Mouse (Mus musculus) adrenal gland, adult (tissue): ENCODE data around the gene Clba1.
A peak's percentile ranks its signal among the peaks of the same experiment; 100 is the strongest.
"Not testable (repeated sequence)": the region's sequence is repeated elsewhere in the genome, so short reads cannot be mapped to it uniquely, and the experiment has no call there.

Experiments used
- DNase-seq, 2 experiments: peaks; one replicate each; pipeline ENCODE4 v3.0.0; 2022 to 2023; ENCODE audit warnings: low spot score in 1 of 2; ENCODE audit not compliant: inconsistent age in 2 of 2

Gene Clba1

DNA sequence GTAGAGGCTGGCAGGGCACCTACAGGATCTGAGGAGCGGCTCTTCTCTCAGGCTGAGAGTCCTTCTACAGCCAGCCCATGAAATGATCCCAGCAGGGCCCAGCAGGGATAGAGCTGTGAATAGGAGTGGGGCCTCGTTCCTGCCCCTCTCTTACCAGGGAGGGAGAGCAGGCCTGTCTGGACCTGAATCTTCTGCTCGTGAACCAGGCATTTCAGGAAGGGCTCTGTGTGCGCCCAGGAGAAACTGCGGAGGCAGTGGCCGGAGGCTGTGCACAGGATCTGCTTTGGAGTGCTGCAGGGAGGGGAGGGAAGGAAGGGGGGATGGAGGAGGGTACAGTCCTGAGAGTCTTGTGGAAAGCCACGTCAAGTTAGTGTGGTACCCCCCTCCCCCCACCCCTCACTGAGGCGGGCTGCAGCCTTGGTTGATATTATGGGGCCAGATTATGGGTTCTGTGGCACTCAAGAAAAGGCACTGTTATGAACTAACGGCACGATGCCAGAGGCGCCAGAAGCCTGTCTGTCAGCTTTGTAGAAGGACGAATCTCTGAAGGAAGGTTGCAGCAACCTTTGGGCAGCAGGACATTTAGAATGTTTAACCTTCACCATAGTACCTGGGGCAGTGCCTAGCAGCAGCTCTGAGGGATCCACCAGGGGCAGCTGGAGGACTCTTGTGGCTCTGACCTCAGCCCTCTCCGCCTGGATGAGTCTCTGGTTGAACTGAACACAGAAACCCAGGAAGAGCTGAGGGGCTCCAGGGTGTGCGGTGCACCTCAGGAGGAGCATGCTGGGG lies 6.1 kb downstream of the Clba1 start:
- no peak for DNase-seq

DNA sequence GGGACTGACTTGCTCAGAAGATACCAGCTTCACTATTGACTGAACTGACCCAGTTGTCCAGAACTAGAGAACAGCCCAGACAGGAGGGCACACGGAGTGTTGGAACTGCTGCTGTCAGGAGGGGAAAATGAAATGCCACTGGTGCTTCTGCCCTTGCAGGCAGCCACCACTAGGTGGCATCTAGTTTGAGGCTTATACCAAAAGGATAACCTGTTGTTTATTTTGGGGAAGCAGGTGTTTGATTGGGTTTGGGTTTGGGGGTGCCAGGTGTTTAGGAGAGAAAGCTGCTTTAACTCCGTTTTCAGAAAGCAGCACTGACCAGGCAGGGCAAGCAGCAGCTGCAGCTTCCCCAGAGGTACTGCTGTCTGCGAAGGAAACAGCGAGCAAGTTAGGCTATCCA lies 7.6 kb downstream of the Clba1 start:
- DNase-seq: peak in 1 of 2 experiments; percentile 76

DNA sequence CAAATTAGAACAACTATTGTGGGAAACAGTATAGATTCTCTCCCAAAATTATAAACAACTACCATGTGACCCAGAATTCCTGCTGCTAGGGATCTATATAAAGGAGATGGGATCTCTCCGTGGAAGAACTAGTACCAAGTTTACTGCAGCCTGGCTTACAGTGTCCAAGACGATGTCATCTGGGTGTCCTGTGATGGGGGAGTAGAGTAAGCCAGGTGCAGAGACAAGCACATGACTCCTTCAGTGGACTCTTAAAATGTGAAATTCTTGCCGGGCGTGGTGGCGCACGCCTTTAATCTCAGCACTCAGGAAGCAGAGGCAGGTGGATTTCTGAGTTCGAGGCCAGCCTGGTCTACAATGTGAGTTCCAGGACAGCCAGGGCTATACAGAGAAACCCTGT lies 8.1 kb downstream of the Clba1 start:
- DNase-seq: not testable (repeated sequence)

DNA sequence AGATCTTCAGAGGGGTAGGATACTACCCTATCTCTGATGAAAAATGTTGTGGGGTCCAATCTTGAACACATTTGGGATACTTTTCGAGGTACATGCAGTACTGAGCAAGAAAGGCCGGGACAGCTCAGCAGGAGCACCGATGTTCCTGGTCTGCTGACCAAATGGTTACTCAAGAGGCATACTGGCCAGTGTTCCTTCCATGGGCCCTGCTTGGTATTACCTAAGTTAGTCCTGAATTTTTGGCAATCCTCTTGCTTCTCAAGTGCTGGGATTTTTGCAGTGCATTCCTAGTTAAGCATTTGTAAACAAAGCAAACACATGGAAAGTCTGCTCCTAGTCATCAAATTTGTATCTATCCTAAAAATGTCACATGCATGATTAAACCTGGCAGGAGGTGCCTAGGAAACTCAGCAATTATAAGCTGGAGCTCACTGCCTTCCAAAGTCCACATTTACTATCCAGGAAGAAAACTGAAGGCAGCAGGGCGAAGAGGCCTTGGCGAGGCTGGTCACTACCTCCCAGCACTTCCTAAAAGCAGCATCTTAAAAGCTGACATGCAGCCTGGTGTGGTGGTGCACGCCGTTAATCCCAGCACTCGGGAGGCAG lies 10.4 kb downstream of the Clba1 start:
- DNase-seq: no peak

DNA sequence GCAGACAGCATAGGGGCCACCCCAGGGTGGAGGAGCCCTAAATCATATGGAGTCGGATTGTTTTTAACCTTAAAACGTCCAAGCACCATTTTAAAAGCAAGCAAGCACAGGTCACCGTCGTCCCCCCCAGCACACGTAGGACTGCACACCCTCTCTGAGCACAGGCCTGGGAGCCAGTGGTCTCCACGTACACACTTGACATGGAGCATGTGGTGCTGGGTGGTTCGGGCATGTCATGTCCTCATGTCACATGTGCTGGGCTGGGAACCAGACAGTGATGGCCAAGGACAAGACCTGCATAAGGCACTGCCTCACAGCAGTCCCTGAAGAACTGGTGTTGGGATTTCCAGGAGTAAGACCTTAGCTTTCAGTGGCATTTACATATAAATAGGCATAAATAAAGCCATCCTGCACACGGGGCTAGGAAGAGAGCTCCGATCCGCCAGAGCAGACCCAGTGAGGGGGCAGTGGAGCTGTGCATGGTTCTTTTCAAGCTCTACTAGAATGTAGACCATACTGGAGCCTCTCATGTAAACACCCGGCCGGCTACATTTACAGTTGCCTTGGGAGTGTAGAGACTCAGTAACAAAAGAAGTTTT lies 11.8 kb downstream of the Clba1 start:
- no peak for DNase-seq

DNA sequence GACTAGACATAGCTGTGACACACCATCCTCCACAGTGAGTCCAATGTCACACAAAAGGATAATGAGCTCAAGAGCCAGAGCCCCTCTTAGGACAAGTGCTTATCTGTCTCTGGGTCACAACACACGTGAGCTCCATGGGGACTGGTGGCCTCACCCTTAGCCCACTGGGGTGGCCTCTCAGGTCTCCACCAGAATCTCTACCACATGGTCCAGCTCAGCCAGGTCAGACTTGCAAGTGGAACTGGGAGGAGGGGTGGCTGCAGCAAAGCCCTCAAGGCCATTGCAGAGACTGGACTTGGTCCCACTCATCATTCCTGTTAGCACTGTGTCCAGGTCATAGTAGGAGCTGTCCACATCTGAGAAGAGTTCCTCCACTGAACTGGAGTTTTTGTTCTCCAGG lies 12.5 kb downstream of the Clba1 start:
- DNase-seq: peak; percentile 46 to 69

DNA sequence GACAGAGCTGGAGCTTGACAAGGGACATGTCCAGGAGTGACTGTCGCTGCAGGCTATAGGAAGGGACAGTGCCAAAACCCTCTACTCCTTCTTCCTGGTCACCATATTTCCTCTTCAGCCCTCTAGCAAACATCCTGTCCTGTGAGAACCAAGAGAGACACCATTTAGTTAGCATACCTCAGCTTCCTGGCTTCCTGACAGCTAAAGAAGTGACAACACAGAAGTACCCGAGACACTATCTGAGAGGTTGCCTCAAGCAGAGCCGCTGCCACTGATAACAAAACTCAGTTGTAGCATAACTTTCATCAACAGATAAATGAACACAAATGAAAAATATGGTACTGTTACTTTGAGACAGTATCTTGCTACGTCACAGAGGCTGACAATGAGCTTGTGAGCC lies 13.2 kb downstream of the Clba1 start:
- no peak for DNase-seq

DNA sequence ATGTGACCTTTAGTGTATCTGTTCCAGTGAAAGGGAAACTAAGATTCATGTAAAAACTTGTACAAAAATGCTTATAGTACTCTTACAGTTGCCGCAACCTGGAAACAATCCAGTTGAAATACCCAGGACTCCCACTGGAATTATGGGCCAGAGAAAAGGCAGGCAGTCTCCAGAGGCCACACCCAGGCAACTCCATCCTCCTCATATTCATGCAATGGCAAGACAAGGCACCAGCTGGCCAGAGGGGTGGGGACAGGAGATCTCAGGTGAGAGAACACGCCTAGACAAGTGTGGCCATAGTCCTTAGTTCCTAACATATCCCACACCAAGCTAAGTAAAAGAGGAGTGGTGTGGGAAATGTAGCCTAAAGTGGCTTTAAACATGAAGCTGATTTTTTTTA lies 13.9 kb downstream of the Clba1 start:
- DNase-seq: no peak

DNA sequence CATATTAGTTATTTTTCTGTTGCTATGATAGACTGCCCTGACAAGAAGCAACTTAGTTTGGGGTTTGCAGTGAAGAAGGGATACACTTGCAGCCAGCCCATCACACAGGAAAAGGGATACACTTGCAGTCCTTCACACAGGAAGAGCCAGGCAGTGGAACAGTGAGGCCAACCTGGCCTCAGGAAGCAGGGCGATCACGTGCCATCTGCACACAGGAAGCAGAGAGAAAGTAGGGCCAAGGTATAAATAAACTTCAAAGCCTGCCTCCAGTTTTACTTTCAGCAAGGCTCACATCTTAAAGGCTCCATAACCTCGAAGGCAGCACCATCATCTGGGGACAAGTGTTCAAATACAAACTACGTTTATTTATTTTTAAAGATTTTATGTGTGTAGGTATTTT lies 14.5 kb downstream of the Clba1 start:
- no peak for DNase-seq

DNA sequence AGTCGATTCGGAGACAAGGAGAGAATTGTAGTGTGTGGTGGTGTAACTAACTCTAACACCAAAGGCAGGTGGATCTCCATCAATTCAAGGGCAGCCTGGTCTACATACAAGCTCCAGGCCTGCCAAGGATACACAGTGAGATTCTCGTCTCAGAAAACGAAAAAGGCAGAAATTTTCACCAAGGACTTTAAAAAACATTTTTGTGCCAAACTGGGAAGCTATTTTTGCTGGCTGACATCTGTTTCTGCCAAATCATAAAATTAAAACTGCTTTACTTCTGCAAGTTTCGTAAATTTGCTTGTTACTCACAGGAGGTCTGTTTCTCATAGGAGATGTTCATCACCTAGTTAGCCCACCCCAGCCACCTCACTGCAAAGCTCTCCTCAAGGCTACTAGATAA lies 17.2 kb downstream of the Clba1 start:
- no peak for DNase-seq

DNA sequence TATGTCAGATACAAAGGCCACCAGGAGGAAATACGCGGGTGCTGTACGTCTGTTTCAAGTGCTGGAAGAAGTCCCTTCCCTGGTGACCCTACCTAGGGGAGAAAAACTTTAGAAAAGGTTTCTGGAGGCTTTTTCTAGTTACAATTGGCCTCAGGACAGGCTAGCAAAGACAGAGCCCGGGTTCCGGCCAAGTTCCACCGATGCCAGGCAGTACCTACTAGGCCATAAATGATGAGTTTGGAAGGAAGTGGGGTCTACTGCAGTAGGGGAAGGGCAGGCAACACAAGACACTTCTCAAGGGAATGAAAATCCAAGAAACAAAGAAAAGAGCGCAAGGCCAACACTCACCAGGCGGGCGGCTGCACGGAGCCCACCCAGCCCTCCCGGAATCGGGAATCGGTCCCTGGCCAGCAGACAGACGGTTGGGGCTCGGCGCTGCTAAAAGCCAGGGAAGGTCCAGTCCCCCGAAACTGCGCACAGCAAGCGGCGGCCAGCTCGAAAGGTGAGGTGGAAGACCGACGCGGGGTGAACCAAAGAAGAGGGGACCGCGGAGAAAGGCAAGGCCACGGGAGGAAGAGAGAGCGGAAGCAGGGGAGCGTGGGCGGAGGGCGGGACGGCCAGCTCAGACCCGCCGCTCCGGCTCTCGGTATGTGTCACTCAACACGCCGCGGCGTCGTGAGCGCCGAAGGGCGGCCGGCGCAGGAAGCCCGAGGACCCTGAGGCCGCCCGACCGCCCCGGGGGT lies 19.9 kb downstream of the Clba1 start:
- DNase-seq: peak in 1 of 2 experiments; percentile 64

DNA sequence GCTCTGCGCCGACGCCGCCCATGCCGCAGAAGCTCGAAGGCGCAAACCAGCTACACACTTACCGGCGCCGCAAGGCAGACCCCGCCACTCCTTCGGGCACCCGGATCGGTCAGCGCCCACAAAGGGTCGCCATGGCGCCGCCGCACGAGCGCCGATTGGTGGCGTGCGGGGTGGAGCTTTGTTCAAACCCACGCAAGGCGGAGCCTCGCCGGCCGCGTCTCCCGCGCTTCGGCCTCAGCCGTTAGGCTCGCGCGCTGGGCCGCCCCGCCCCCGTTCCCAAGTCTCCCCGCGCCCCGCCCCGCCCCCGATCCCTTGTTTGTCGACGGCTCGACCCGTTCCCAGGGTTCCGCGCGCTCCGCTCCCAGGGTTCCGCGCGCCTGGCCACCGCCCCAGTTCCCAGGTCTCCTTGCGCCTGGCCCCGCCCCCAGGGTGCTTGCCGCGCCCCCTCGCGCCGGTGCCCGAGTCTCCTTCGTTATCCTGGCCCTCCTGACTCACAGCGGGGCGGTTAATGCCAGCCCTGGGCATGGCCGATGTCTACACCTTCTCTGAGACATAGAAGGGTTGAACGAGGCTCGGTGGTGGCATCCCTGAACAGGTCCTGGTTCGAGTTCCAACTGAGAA lies 20.6 kb downstream of the Clba1 start, which contains the start of gene Cdca4:
Cdca4 (minus strand) TSS at position 180 of the 621 bp plus-strand sequence.
- DNase-seq: peak; percentile 99

DNA sequence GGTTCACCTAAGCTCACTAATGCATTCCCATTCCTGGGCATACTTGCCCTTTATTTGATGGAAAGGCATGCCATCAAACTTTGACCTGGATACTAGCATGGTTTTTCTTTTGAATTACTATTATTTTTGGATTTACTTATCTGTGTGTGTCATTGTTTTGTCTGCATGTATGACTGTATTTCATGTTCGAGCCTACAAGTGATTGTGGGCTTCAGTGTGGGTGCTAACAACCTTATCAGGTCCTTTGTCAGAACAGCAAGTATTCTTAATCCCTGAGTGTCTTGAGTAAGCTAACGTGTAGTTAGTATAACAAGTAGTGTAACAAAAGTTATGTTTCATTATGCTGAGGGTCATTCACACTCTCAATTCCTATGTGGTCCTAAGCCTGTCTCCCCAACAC lies 21.4 kb downstream of the Clba1 start:
- DNase-seq: no peak

DNA sequence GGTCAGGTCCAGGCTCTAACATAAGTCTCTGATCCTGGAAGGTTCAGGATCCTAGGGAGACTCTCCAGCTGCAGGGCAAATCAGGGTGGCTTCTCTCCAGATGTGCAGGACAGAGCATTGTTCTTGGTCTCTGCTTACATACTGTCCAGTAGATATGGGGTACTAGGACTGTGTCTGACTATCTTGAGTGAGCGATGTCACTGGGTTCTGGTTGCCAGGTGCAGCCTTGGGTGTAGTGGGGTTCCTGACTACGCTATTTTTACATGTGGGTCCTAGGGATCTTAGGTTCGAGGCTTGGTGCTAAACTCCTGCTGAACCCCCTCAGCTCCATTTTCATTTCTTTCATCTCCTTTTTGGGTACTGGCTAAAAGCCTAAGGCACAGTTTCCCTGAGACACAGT lies 21.8 kb downstream of the Clba1 start:
- DNase-seq: no peak

DNA sequence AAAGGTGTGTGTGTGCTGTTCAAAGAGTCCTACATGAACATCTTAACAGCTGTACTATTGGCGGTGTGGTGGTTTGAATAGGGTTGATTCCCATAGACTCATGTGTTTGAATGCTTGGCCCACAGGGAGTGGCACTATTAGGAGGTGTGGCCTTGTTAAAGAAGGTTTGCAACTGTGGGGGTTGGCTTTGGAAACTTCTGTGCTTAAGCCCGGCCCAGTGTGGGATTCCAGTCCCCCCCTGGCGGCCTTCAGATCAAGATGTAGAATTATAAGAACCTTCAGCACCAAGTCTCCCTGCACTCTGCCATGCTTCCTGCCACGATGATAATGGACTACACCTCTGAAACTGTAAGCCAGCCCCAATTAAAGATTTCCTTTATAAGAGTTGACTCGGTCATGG lies 23.7 kb downstream of the Clba1 start:
- DNase-seq: no peak

DNA sequence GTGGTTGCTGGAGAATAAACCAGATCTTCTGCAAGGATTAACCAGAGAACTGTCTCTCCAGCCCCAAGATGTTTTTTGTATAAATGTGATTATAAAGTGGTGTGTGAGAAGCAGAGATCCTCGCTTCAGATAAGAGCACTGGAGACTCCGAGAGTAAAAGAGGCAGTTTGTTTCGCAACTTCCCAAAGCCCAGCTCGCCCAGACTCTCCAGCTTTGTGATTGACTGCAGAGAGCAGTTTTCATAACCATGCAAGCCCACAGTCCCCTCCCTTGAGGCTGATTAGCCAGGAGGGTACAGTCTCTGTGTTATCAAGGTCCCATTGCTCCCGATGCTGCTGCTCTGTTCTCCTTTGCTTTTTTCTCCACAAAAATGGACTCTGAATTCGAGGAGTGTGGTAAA lies 24.8 kb downstream of the Clba1 start:
- peak in 1 of 2 experiments; percentile 40 for DNase-seq

DNA sequence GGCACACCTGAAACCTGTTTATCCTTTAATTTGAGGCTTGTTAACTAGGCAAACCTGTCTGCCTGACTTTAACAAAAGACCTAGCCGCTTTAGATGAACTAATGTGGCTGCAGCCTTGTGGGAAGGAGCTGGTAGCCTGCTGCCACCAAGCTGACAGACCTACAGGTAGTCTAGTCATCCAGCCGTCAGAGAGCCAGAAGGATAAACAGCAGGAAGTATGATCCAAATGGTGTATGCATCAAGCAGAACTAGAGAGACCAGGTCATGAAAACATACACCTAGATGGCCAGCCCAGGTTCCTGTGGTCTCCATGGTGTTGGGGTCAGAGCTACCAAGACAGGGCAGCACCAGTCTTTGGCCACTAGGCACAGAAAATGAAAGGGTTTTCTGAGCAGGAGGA lies 26.3 kb downstream of the Clba1 start:
- DNase-seq: no peak

DNA sequence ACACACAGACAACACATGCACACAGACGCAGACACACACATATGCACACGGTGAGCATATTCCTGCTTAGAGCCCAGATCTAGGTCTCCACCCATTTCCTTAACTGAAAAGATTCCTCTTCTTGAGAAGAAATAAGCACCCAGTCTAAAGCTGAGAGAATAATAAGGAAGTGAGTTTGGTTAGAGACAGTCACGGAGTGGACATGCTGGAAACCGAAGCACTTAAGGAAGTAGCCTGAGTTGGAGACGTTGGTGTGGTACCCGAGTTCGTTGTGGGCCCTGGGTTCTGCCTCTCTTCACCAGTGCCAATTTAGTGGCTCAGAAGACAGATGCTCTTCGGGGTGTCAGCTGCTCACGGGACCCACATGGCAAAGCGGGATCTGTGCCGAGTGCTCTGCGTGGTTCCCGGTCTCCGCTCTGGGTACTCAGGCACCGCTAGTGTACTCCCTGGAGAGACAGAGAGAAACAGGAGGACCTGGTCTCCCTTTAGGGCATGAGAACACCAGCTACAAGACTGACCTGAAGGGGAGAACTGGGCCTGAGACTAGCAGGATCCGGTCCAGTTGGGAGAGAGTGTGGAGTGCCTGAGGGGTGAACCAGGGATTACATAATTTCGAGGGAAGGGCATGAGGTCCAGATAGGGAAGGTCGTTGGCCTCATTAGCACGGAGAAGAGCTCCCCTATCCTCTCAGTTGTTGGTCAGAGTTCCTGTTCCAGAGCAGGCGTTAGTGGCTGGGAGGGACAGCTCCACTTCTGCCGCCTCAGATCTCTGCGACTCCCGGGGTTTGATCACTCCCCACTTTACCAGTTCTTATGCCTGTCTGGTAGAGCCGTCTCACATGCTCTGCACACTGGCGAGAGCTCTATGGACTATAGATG lies 31.7 kb downstream of the Clba1 start:
- no peak for DNase-seq

DNA sequence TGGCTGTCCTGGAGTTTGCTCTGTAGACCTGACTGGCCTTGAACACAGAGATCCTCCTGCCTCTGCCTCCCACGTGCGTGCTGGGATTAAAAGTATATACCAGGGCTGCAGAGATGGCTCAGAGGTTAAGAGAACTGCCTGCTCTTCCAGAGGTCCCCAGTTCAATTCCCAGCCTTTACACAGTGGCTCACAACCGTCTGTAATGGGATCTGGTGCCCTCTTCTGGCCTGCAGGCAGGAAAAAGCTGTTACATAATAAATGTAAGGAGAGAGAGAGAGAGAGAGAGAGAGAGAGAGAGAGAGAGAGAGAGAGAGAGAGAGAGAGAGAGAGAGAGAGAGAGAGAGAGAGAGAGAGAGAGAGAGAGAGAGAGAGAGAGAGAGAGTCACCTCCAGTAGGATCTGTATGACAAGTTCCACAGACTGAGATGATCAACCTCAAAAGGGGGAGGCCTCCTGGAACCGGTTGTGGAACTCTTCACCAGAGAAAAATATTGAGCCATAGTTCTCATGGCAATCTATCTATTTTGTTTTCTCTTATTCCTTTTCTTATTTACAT lies 32.7 kb downstream of the Clba1 start:
- DNase-seq: not testable (repeated sequence)

DNA sequence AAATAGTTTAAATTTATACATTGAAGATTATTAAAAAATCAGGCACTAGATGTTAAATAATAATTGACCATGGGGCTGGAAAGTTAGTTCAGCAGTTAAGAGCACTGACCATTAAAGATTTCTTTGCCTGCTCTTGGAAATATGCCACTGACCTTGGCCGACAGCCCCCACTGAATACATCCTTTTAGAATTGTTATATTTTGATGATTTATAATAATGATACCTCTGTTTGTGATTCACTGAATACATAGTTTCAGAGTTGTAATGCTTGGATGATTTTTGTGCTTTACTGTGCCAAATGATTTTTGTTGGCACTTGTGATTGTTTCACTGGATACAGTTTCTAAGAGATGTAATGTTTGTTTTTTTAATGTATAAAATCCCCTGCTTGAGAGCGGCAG lies 33.4 kb downstream of the Clba1 start:
- peak in 1 of 2 experiments; percentile 56 for DNase-seq
